Mouse (Mus musculus): ENCODE measurements around the gene Rapgef4.
"Not testable (repeated sequence)": the region's sequence is repeated elsewhere in the genome, so short reads cannot be mapped to it uniquely, and the experiment has no call there.

Rapgef4 gene

DNA sequence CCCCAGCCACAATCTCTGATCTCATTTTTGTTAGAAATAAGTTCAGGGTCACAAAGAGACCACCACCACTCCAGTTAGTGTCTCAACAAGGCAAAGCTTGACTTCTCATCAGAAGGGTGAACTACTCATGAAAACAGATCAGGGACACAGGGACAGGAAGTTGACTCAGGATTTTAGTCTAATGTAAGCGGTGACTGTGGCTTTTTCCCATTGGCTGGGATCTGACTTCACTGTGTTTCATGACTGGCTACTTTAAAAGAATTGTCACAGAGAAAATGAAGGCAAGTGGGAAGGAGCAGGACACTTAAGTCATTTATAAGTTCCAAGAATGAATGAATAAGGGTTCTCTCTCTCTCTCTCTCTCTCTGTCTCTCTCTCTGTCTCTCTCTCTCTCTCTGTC lies 45.5 kb downstream of the Rapgef4 start:
- DNase-seq (ENCODE audit: low read depth, low spot score) = no peak

GRCm38 (mm10) chr2:72029081-72029480 lies 48.0 kb downstream of the Rapgef4 start:
- DNase-seq (ENCODE audit: low read depth, low spot score) = no peak

- DNase-seq (ENCODE audit: low read depth, low spot score) = no peak
Observed at GRCm38 (mm10) chr2:72029586-72030144, 48.6 kb downstream of the Rapgef4 start.

GRCm38 (mm10) chr2:72031717-72032116 lies 50.7 kb downstream of the Rapgef4 start:
- DNase-seq (ENCODE audit: low read depth, low spot score) = no peak

DNA sequence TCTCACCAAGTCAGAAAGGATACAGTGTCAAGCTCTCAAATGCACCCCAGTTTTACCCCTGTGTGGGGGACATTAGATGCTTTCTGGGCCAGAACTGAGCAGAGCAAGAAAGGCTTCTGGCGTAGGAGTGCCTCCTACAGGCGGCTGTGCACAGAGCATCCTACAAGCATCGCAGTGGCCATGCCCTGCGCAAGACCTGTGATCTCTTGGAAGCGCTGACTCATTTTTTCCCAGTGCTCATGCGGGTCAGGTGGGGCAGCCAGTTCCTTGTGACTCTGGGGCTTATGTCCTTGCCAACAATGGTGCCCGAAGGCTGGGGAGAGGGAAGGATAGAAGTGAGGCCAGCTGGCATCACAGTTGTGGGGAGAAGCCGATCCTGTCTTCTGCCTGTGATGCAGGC lies 54.6 kb downstream of the Rapgef4 start:
- DNase-seq (ENCODE audit: low read depth, low spot score) = no peak

DNA sequence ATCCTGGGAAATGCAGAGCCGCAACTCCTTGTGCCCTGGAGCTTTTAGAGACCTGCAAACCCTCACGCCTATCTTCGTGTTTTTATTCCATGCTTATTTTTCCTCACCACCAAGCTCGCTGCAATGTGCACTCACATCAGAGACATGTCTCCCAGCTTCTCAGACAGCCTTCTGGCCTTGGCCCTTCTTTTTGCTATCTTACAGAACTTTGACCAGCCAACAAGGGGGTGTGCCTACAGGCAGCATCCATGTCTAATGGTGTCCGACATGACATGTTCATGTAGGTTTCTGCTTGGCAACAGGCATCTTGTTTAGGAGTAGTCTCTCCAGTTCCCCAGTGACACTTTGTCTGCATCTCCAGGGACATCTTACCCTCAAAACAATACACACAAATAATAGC lies 56.3 kb downstream of the Rapgef4 start:
- no peak for DNase-seq (ENCODE audit: low read depth, low spot score)

DNA sequence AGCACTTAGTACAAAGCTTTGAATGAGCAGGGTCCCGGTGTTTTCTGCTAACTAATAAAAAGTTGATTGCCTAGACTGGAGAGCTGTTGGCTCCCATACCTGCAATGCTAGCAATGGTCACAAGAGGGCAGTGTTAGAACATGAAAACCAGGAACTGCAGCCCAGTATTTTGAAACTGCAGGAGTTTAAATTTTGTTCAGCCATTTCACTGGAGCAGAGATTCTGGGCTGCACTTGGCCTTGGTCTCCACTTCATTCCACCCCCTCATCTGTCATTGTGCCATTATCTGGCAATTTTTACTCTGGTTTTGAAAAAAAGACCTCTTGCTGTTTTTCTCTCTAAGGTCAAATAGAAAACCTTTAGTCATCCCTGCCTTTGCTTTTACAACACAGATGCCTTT lies 57.2 kb downstream of the Rapgef4 start:
- peak; percentile 87 for DNase-seq (ENCODE audit: low read depth, low spot score)

DNA sequence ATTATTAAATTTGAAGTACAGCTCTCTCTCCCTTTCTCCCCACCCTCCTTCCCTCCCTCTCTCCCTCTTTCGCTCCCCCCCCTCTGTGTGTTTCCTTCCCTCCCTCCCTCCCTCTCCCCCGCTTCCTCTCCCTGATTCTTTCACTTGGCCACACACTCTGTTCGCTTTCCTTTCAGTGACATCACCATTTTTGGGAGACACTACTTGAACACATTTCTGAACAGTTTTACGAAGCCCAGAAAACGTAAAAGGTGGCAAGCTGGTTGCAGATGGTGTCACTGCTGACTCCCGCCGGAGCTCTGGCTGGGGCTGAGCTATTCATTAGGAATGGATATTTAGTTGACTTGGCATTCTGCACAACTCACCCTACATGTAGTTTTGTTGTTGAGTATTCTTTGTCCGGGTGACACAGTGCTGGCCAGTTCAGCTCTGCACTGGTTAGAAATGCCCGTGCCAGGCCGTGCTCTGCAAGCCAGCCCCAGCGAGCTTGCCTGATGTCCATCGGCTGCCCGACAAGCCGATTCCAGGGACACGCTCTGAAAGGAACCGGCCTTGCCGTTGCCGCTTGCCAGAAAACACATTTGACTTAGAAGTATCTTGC lies 57.7 kb downstream of the Rapgef4 start:
- DNase-seq (ENCODE audit: low read depth, low spot score) = no peak

- peak; percentile 65 for DNase-seq (ENCODE audit: low read depth, low spot score)
Observed at GRCm38 (mm10) chr2:72039522-72040045, 58.5 kb downstream of the Rapgef4 start.

DNA sequence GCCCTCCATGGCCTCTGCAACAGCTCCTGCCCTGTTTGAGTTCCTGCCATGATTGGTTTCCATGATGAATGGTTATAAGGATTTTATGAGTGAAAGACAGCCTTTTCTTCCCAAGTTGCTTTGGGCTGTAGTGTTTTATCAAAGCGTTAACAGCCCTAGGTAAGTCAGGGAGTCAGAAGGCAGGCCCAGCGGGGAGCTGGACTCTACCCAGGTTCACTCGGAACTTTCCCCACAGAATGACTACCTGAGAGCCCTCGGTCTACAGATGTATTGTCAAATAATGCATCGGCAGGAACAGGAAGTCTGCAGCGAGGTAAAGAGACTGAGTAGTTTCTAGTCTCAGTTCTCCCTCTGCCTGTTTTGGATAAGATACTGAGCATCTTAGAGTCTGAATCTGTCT lies 60.0 kb downstream of the Rapgef4 start:
- DNase-seq (ENCODE audit: low read depth, low spot score) = no peak

GRCm38 (mm10) chr2:72042093-72042492 lies 61.1 kb downstream of the Rapgef4 start:
- DNase-seq (ENCODE audit: low read depth, low spot score) = no peak

DNA sequence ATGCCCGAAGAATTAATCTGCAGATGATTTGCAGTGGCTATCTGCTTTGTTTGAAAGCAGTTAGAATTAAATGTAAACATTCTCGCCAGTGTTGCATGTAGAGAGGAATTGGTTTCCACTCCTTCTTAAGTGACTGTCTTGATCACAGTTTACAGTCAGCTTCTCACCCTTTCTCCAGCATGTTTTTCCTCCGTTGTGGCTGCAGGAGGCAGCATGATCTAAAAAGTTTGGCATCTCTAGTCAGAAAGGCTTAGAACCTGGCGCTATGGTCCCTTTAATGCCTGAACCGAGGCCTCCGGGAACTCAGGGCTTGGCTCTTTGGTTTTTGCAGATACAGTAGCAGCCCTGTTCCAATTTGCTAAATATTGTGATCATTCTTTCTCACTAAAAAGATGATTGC lies 63.2 kb downstream of the Rapgef4 start:
- no peak for DNase-seq (ENCODE audit: low read depth, low spot score)

DNA sequence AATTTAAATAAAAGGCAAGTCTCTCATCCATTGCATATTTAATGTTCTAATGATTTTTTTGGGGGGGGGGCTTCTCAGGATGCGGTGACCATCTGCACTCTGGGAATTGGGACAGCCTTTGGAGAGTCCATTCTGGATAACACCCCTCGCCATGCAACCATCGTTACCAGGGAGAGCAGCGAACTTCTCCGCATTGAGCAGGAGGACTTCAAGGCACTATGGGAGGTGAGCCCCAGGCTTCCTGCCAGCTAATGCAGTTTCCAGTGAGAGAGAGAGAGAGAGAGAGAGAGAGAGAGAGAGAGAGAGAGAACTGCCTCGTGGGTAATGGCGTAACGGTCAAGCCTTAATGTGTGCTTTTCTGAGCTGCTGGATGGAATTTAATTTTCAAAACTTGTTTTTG lies 64.0 kb downstream of the Rapgef4 start:
- no peak for DNase-seq (ENCODE audit: low read depth, low spot score)

DNA sequence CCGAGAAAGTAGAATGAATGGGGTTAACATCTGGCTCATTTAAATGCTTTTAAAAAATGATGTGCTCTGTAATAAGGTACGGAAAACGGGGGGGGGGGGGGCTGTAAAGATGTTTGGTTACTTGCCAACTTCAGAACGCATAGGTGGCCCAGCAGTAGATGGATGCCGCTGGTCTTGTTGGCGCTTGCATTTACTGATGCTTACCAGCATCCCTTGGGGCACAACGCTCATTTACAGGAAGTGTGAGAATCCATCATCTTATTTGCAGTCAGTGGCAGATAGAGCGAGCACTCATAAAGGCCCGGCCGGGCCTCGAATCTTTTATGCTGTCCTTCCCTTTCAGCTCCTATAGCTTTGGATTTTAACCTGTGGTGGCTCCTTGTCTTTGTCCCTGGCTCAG lies 64.6 kb downstream of the Rapgef4 start:
- DNase-seq (ENCODE audit: low read depth, low spot score) = no peak

DNA sequence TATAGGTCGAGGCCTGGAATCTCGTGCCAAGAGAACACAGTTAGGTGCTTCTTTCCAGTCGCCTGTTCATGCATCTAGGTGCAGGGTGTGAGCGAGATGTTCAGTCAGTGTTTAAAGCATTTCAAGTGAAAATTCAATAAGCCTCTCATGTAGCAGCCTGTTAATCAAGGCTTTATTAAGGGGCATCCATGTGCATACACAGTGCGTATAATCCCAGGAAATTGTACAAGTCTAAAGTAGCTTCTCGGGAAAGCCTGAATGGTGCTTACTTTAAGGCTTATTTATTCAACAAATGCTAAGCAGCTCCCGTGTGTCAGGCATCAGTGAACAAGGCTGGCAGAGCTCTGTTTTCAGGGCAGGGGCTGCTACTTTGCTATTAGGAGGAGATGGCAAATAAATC lies 69.4 kb downstream of the Rapgef4 start:
- no peak for DNase-seq (ENCODE audit: low read depth, low spot score)

DNA sequence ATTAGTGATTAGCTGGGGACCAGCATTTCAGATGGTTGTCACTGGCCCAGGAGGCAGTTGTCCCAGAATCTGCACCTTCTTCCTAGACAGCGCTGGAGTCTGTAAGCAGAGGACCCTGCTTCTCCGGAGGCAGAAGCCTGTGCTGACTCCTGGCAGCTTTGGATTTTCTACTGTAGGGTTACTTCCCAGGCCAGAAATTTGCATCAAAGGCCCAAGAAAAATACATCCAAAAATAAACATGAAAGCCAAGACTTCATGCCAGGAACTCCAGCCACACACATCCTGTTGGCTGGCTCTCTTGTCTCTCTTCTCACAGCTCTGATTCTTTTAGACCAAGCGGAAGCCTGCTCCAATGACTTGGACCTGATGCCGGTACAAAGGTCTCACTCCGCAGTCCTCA lies 73.2 kb downstream of the Rapgef4 start:
- DNase-seq (ENCODE audit: low read depth, low spot score) = no peak

DNA sequence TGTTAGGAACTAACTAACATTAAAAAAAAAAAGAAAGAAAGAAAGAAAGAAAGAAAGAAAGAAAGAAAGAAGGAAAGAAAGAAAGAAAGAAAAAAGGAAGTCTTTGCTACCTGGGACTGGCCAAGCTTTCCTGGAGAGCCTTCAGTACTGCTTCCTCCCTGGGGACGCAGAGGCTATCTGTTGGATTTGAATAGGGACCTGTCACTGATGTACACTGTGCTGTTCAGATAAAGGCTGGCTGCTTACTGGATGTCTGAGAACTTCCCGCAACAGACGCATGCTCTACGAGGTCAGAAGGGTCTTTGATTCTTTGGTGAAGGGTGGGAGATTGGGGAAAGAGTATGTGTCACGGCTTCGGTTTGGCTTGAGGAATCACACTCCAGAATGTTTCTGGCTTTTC lies 73.7 kb downstream of the Rapgef4 start:
- DNase-seq (ENCODE audit: low read depth, low spot score) = no peak

- no peak for DNase-seq (ENCODE audit: low read depth, low spot score)
Observed at GRCm38 (mm10) chr2:72055476-72055875, 74.4 kb downstream of the Rapgef4 start.

- no peak for DNase-seq (ENCODE audit: low read depth, low spot score)
Observed at GRCm38 (mm10) chr2:72056081-72056874, 75.2 kb downstream of the Rapgef4 start.

- peak; percentile 82 for DNase-seq (ENCODE audit: low read depth, low spot score)
Observed at GRCm38 (mm10) chr2:72062931-72063330, 81.9 kb downstream of the Rapgef4 start.

DNA sequence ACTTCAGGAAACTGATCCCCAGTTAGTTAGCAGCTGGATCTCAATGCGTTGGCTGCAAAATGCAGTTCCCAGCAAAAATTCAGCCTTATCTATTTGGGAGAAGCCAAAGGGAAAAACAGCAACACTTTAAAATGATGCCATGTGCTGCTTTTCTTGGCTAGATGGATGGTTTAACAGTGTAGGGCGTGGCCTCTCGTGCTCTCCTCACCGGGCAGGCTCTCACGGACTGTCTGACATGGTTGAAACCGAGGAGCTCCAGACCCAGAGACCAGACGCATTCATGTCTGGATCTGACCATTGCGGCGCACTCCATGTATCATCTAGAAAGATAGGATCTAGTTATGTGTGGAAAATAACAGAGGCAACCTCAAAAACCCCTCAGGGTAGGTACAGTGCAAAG lies 87.5 kb downstream of the Rapgef4 start:
- DNase-seq (ENCODE audit: low read depth, low spot score) = no peak

- no peak for DNase-seq (ENCODE audit: low read depth, low spot score)
Observed at GRCm38 (mm10) chr2:72070086-72070485, 89.0 kb downstream of the Rapgef4 start.

- not testable (repeated sequence) for DNase-seq (ENCODE audit: low read depth, low spot score)
Observed at GRCm38 (mm10) chr2:72073121-72073520, 92.1 kb downstream of the Rapgef4 start.

All from mesoderm, embryonic 11.5 days (tissue).